Mouse (Mus musculus) neural tube, embryonic 11.5 days (tissue): ENCODE data around the gene Gad1. TPM values are rescaled to one million over a fixed set of nuclear protein-coding genes. Genes with fewer than 3 reads are reported as not detected.

Experiments
- ATAC-seq: fragments of 200-750 bp; cut with Nextera tagmentation; 2 replicates; pipeline ENCODE4 v1.8.0; 2017; ENCODE audit warnings: moderate number of reproducible peaks, mild to moderate bottlenecking, moderate TSS enrichment, moderate library complexity; ENCODE audit not compliant: insufficient read depth, low FRiP score, low TSS enrichment
- DNase-seq: peaks from one replicate; pipeline ENCODE4 v3.0.0-alpha.2; 2015; ENCODE audit warnings: low spot score
- H3K27ac ChIP-seq: fragments of 300-500 bp; sonication (generic); 2 replicates; pipeline ENCODE4 v1.5.1; 2014; ENCODE audit warnings: low read depth, mild to moderate bottlenecking, low read length
- H3K27me3 ChIP-seq: fragments of 300-500 bp; sonication (generic); 2 replicates; pipeline ENCODE4 v1.6.1; 2014; ENCODE audit warnings: mild to moderate bottlenecking, low read length, mixed read lengths; ENCODE audit not compliant: control insufficient read depth, insufficient read depth
- H3K36me3 ChIP-seq: fragments of 300-500 bp; sonication (generic); 2 replicates; pipeline ENCODE4 v1.6.1; 2014; ENCODE audit warnings: mild to moderate bottlenecking, low read length, moderate library complexity, mixed read lengths; ENCODE audit not compliant: control insufficient read depth, insufficient read depth
- H3K4me1 ChIP-seq: fragments of 300-500 bp; sonication (generic); 2 replicates; pipeline ENCODE4 v1.6.1; 2014; ENCODE audit warnings: low read length, mixed read lengths; ENCODE audit not compliant: control insufficient read depth, insufficient read depth
- H3K4me2 ChIP-seq: fragments of 300-500 bp; sonication (generic); 2 replicates; pipeline ENCODE4 v1.6.1; 2014; ENCODE audit warnings: low read depth, mild to moderate bottlenecking, moderate library complexity
- H3K4me3 ChIP-seq: fragments of 300-500 bp; sonication (generic); 2 replicates; pipeline ENCODE4 v1.5.1; 2014; ENCODE audit warnings: low read depth, low read length
- H3K9ac ChIP-seq: fragments of 300-500 bp; sonication (generic); 2 replicates; pipeline ENCODE4 v1.6.1; 2014; ENCODE audit warnings: mild to moderate bottlenecking, low read length
- H3K9me3 ChIP-seq: fragments of 300-500 bp; sonication (generic); 2 replicates; pipeline ENCODE4 v1.6.1; 2016; ENCODE audit warnings: low read length; ENCODE audit not compliant: control insufficient read depth
- WGBS: fragments of 180-500 bp; shearing (Covaris S2); extraction: QIAGEN DNeasy Blood & Tissue Kit; methylation state at CpG from one replicate; pipeline ENCODE4 v1.1.7; 2014; 5-methylcytosine and 5-hydroxymethylcytosine counted together
- polyA plus RNA-seq: library from polyadenylated mRNA; unstranded; fragments of >200 nt; fragmentation: Nextera tagmentation; extraction: Ambion mirVana; gene quantifications from 2 replicates; pipeline ENCODE4 v1.2.1, GENCODE M21; 2014

The Gad1 gene
- polyA plus RNA-seq, 1 experiment from 2014 or later = 9.4 TPM

- peak overlapping the region; percentile 37 for H3K4me3 ChIP-seq
- no peaks in the 10 kb centered on the region for H3K9me3 ChIP-seq
- H3K9ac ChIP-seq = peak overlapping the region; percentile 61
- H3K4me1 ChIP-seq = peaks cover 24% of the 10 kb centered on the region
- H3K27ac ChIP-seq = peak overlapping the region; percentile 70
- H3K4me2 ChIP-seq = peak overlapping the region; percentile 43
- DNase-seq (peak; percentile 32), ATAC-seq (no peak)
- H3K36me3 ChIP-seq = no peaks in the 10 kb centered on the region
- peaks cover 86% of the 10 kb centered on the region for H3K27me3 ChIP-seq
- WGBS = under 1% methylated on average over 24 of the region's 34 CpGs
These were observed 9.7 kb downstream of the Gad1 start for GRCm38 (mm10) chr2:70562611-70562980.

GRCm38 (mm10) chr2:70562981-70563671, 10.3 kb downstream of the Gad1 start:
- peak overlapping the region; percentile 61 for H3K9ac ChIP-seq
- peak overlapping the region; percentile 43 for H3K4me2 ChIP-seq
- H3K27me3 ChIP-seq = peaks cover 88% of the 10 kb centered on the region
- DNase-seq = peak; percentile 32
- 0 out of 2 replicates have a peak overlapping the region, but pooled peaks have one; percentile 70 for H3K27ac ChIP-seq
- WGBS = under 1% methylated on average over 40 of the region's 40 CpGs
- ATAC-seq = no peak
- no peaks in the 10 kb centered on the region for H3K36me3 ChIP-seq
- peaks cover 25% of the 10 kb centered on the region for H3K4me1 ChIP-seq
- peak overlapping the region; percentile 37 for H3K4me3 ChIP-seq
- no peaks in the 10 kb centered on the region for H3K9me3 ChIP-seq

- no peaks in the 10 kb centered on the region for H3K36me3 ChIP-seq
- H3K9me3 ChIP-seq = no peaks in the 10 kb centered on the region
- H3K27me3 ChIP-seq = peaks cover 94% of the 10 kb centered on the region
- no peak for ATAC-seq
- peak; percentile 31 for DNase-seq
- peak overlapping the region; percentile 43 for H3K4me2 ChIP-seq
- WGBS = under 1% methylated on average over 38 of the region's 38 CpGs
- H3K27ac ChIP-seq = peak overlapping the region; percentile 23; the same call in 1 of the 2 replicates
- peak overlapping the region; percentile 61 for H3K9ac ChIP-seq
- H3K4me3 ChIP-seq = peak overlapping the region; percentile 37
- H3K4me1 ChIP-seq = peaks cover 30% of the 10 kb centered on the region
These were observed 11.1 kb downstream of the Gad1 start for GRCm38 (mm10) chr2:70563721-70564645.

- Histone ChIP-seq H3K9me3 (no peaks in the 10 kb centered on the region), H3K36me3 (no peaks in the 10 kb centered on the region), H3K27me3 (peaks cover 93% of the 10 kb centered on the region), H3K27ac (peak overlapping the region; percentile 71; the same call in 1 of the 2 replicates), H3K9ac (peak overlapping the region; percentile 41), H3K4me2 (peak overlapping the region; percentile 13; the same call in 1 of the 2 replicates), H3K4me1 (peaks cover 30% of the 10 kb centered on the region), H3K4me3 (peak overlapping the region; percentile 37; the same call in 1 of the 2 replicates)
- 1% methylated on average over 15 of the region's 15 CpGs for WGBS
- DNase-seq (peak; percentile 45), ATAC-seq (no peak)
These were observed 11.9 kb downstream of the Gad1 start for GRCm38 (mm10) chr2:70564646-70565315.

GRCm38 (mm10) chr2:70565651-70566602, 13.1 kb downstream of the Gad1 start:
- no peak; the same call in 1 of the 2 replicates for ATAC-seq
- H3K4me1 ChIP-seq = peaks cover 30% of the 10 kb centered on the region
- DNase-seq = peak; percentile 56
- peak overlapping the region; percentile 48 for H3K4me2 ChIP-seq
- H3K9ac ChIP-seq = peak overlapping the region; percentile 39
- peaks cover 84% of the 10 kb centered on the region for H3K27me3 ChIP-seq
- peak overlapping the region; percentile 71 for H3K27ac ChIP-seq
- H3K36me3 ChIP-seq = no peaks in the 10 kb centered on the region
- WGBS = 4% methylated on average over 30 of the region's 30 CpGs
- H3K9me3 ChIP-seq = no peaks in the 10 kb centered on the region
- peak overlapping the region; percentile 20; the same call in 1 of the 2 replicates for H3K4me3 ChIP-seq

- Histone ChIP-seq H3K4me3 (0 out of 2 replicates have a peak overlapping the region, but pooled peaks have one; percentile 22), H3K27ac (peak overlapping the region; percentile 71; the same call in 1 of the 2 replicates), H3K9ac (no peak overlapping the region), H3K27me3 (peaks cover 79% of the 10 kb centered on the region), H3K4me2 (peak overlapping the region; percentile 48), H3K4me1 (peaks cover 30% of the 10 kb centered on the region), H3K9me3 (no peaks in the 10 kb centered on the region), H3K36me3 (no peaks in the 10 kb centered on the region)
- peak; percentile 35 for DNase-seq
- ATAC-seq = no peak
- 2% methylated on average over 18 of the region's 18 CpGs for WGBS
These were observed 13.7 kb downstream of the Gad1 start for GRCm38 (mm10) chr2:70566603-70566981.

GRCm38 (mm10) chr2:70567071-70567681, 14.3 kb downstream of the Gad1 start:
- no peak for ATAC-seq
- 3% methylated on average over 23 of the region's 23 CpGs for WGBS
- Histone ChIP-seq H3K27me3 (peaks cover 75% of the 10 kb centered on the region), H3K4me2 (peak overlapping the region; percentile 48), H3K4me3 (0 out of 2 replicates have a peak overlapping the region, but pooled peaks have one; percentile 22), H3K36me3 (no peaks in the 10 kb centered on the region), H3K4me1 (peaks cover 28% of the 10 kb centered on the region), H3K27ac (no peak overlapping the region), H3K9ac (no peak overlapping the region), H3K9me3 (no peaks in the 10 kb centered on the region)
- peak; percentile 71 for DNase-seq
